Mouse (Mus musculus) heart, embryonic 14.5 days (tissue): ENCODE data around the gene Duox1. TPM values are rescaled to one million over a fixed set of nuclear protein-coding genes. Genes with fewer than 3 reads are reported as not detected.
A peak's percentile ranks its signal among the peaks of the same experiment; 100 is the strongest.

Experiments used
- ATAC-seq: fragments of 200-750 bp; cut with Nextera tagmentation; 2 replicates; pipeline ENCODE4 v1.8.0; 2017; ENCODE audit warnings: low read depth, moderate TSS enrichment; ENCODE audit not compliant: insufficient number of reproducible peaks, insufficient read depth, low FRiP score
- H3K27ac ChIP-seq, 2 experiments: fragments of 200-500 bp in 1 of 2; fragments of 300-500 bp in 1 of 2; sonication (generic) in 1 of 2; replicated peaks in 1 of 2; 2 replicates each; pipeline ENCODE4 v1.5.1; 2012 to 2014; ENCODE audit warnings: low read depth in 2 of 2, low read length in 2 of 2, control low read depth in 1 of 2, mild to moderate bottlenecking in 1 of 2, mixed read lengths in 1 of 2; ENCODE audit not compliant: control insufficient read depth in 1 of 2, insufficient read depth in 1 of 2
- H3K27me3 ChIP-seq: fragments of 300-500 bp; sonication (generic); 2 replicates; pipeline ENCODE4 v1.6.1; 2014; ENCODE audit warnings: mild to moderate bottlenecking, low read length, control low read depth; ENCODE audit not compliant: control insufficient read depth, insufficient read depth
- H3K36me3 ChIP-seq: fragments of 300-500 bp; sonication (generic); 2 replicates; pipeline ENCODE4 v1.6.1; 2014; ENCODE audit warnings: mild to moderate bottlenecking, control low read depth, low read length, mixed read lengths; ENCODE audit not compliant: control insufficient read depth, insufficient read depth
- H3K4me1 ChIP-seq, 2 experiments: fragments of 200-500 bp in 1 of 2; fragments of 300-500 bp in 1 of 2; sonication (generic) in 1 of 2; 2 replicates each; pipeline ENCODE4 v1.6.1; 2012 to 2014; ENCODE audit warnings: low read length in 2 of 2, control low read depth in 1 of 2, mixed read lengths in 1 of 2; ENCODE audit not compliant: control insufficient read depth in 2 of 2, insufficient read depth in 2 of 2
- H3K4me2 ChIP-seq: fragments of 300-500 bp; sonication (generic); 2 replicates; pipeline ENCODE4 v1.6.1; 2014; ENCODE audit warnings: mild to moderate bottlenecking, low read length
- H3K4me3 ChIP-seq, 2 experiments: fragments of 200-500 bp in 1 of 2; fragments of 300-500 bp in 1 of 2; sonication (generic) in 1 of 2; 2 replicates each; pipeline ENCODE4 v1.5.1; 2012 to 2014; ENCODE audit warnings: low read length in 2 of 2, mild to moderate bottlenecking in 2 of 2, control low read depth in 1 of 2, low read depth in 1 of 2, moderate library complexity in 1 of 2; ENCODE audit not compliant: control insufficient read depth in 1 of 2, insufficient read depth in 1 of 2
- H3K9ac ChIP-seq: fragments of 300-500 bp; sonication (generic); 2 replicates; pipeline ENCODE4 v1.6.1; 2014; ENCODE audit warnings: mild to moderate bottlenecking, low read length
- H3K9me3 ChIP-seq: fragments of 300-500 bp; sonication (generic); 2 replicates; pipeline ENCODE4 v1.6.1; 2016; ENCODE audit warnings: low read length, control low read depth; ENCODE audit not compliant: control insufficient read depth
- WGBS: fragments of 180-500 bp; shearing (Covaris S2); extraction: QIAGEN DNeasy Blood & Tissue Kit; methylation state at CpG from one replicate; pipeline ENCODE4 v1.1.7; 2014; 5-methylcytosine and 5-hydroxymethylcytosine counted together
- polyA plus RNA-seq: library from polyadenylated mRNA; unstranded; fragments of >200 nt; fragmentation: Nextera tagmentation; extraction: Ambion mirVana; gene quantifications from 2 replicates; pipeline ENCODE4 v1.2.1, GENCODE M21; 2014

Duox1 gene
- polyA plus RNA-seq = 0.04 and 0.05 TPM in 2 replicates

- peaks cover 71% of the 10 kb centered on the region for H3K27me3 ChIP-seq
Observed at GRCm38 (mm10) chr2:122315372-122315771, at the start of gene Duox1. Gene Duox1 (plus strand): TSS chr2:122315672.

GRCm38 (mm10) chr2:122266407-122267193 lies 48.9 kb upstream of the Duox1 start:
- no peaks in the 10 kb centered on the region for H3K27me3 ChIP-seq
- ATAC-seq = no peak

More at GRCm38 (mm10) chr2:122315372-122315771, at the start of gene Duox1:
- no peak for ATAC-seq
- Histone ChIP-seq H3K4me3 (no peak within 1 kb of the TSS), H3K9ac (no peak within 1 kb of the TSS), H3K4me2 (no peak within 1 kb of the TSS), H3K9me3 (no peaks in the 10 kb centered on the region), H3K36me3 (no peaks in the 10 kb centered on the region), H3K27ac (no peak within 1 kb of the TSS), H3K4me1 (peaks cover 7 to 11% of the 10 kb centered on the region in 2 experiments; a peak in 3 of 4 replicates)
- 85% methylated on average over 7 of the region's 7 CpGs for whole genome bisulfite sequencing

GRCm38 (mm10) chr2:122278769-122279168 lies 36.7 kb upstream of the Duox1 start:
- H3K27ac ChIP-seq = no peak overlapping the region
- no peaks in the 10 kb centered on the region for H3K27me3 ChIP-seq
- no peak overlapping the region for H3K4me3 ChIP-seq
- H3K4me1 ChIP-seq = no peaks in the 10 kb centered on the region
- H3K9me3 ChIP-seq = no peaks in the 10 kb centered on the region
- H3K36me3 ChIP-seq = no peaks in the 10 kb centered on the region
- H3K4me2 ChIP-seq = no peak overlapping the region
- no peak for ATAC-seq
- 68% methylated on average over 3 of the region's 3 CpGs for WGBS
- no peak overlapping the region for H3K9ac ChIP-seq

More at GRCm38 (mm10) chr2:122266407-122267193, 48.9 kb upstream of the Duox1 start:
- 90% methylated on average over 7 of the region's 7 CpGs for WGBS
- H3K9ac ChIP-seq = no peak overlapping the region
- peaks cover 14% of the 10 kb centered on the region; the same call in 1 of the 2 replicates for H3K36me3 ChIP-seq
- no peaks in the 10 kb centered on the region for H3K4me1 ChIP-seq
- H3K4me3 ChIP-seq = no peak overlapping the region
- H3K4me2 ChIP-seq = no peak overlapping the region
- H3K9me3 ChIP-seq = no peaks in the 10 kb centered on the region
- H3K27ac ChIP-seq = no peak overlapping the region

DNA sequence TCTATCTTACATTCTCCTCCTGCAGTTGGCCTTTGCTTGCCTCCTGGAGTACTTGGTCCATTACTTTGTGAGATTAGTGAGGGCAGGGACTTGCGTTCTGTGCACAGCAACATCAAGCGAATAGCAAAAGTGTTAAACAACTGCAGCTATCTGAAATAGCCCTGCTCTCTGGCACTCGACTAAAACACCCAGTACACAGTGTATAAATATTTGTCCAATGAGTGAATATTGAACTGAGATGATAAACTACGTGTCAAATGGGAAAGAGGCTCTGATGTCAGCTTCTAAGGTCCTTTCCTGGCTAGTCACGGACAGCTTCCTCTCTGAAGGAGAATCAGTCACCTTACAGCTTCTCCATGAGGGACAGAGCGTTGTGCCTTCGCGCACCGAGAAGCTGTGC lies 31.4 kb upstream of the Duox1 start:
- Histone ChIP-seq H3K27me3 (no peaks in the 10 kb centered on the region), H3K9me3 (no peaks in the 10 kb centered on the region), H3K36me3 (no peaks in the 10 kb centered on the region), H3K4me3 (no peak overlapping the region), H3K9ac (no peak overlapping the region), H3K27ac (no peak overlapping the region), H3K4me2 (no peak overlapping the region), H3K4me1 (peaks cover 6 to 7% of the 10 kb centered on the region in 2 experiments; a peak in 3 of 4 replicates)
- ATAC-seq = no peak
- 75% methylated on average over 9 of the region's 9 CpGs for WGBS

DNA sequence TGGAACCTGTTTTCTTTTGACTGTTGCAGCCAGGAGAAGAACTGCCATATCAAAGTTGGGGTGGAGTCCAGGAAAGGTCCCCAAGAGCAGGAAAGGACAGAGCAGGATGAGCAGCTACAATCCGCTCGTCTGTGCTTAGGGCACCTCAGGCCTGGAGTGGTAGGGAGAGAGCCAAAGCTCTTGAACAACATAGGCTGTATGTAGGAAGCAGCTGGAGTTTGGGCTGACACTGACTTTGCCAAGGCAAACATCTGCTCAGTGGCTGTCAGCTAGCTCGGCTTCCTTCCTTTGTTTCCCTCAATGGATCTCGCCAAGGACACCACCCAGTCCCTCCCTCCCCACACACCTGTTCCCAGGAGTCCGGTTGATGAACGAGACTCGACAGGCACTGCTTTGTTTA lies 29.3 kb upstream of the Duox1 start:
- H3K4me1 ChIP-seq = peaks cover 6 to 7% of the 10 kb centered on the region in 2 experiments; a peak in 3 of 4 replicates
- 53% methylated on average over 7 of the region's 7 CpGs for WGBS
- H3K9me3 ChIP-seq = no peaks in the 10 kb centered on the region
- no peaks in the 10 kb centered on the region for H3K27me3 ChIP-seq
- H3K4me3 ChIP-seq = no peak overlapping the region
- H3K9ac ChIP-seq = no peak overlapping the region
- H3K36me3 ChIP-seq = no peaks in the 10 kb centered on the region
- H3K4me2 ChIP-seq = no peak overlapping the region
- ATAC-seq = peak; percentile 79
- peak overlapping the region in 1 of 2 experiments; percentile 42; a peak in 2 of 4 replicates for H3K27ac ChIP-seq

- H3K9ac ChIP-seq = no peak overlapping the region
- no peaks in the 10 kb centered on the region for H3K9me3 ChIP-seq
- no peaks in the 10 kb centered on the region for H3K36me3 ChIP-seq
- peaks cover 74% of the 10 kb centered on the region for H3K27me3 ChIP-seq
- 4% methylated on average over 7 of the region's 7 CpGs for WGBS
- no peak overlapping the region for H3K4me2 ChIP-seq
- peaks cover 7 to 24% of the 10 kb centered on the region in 2 experiments; a peak in 3 of 4 replicates for H3K4me1 ChIP-seq
- H3K4me3 ChIP-seq = no peak overlapping the region
- H3K27ac ChIP-seq = no peak overlapping the region
- no peak for ATAC-seq
Observed at GRCm38 (mm10) chr2:122294916-122295315, 20.6 kb upstream of the Duox1 start.

DNA sequence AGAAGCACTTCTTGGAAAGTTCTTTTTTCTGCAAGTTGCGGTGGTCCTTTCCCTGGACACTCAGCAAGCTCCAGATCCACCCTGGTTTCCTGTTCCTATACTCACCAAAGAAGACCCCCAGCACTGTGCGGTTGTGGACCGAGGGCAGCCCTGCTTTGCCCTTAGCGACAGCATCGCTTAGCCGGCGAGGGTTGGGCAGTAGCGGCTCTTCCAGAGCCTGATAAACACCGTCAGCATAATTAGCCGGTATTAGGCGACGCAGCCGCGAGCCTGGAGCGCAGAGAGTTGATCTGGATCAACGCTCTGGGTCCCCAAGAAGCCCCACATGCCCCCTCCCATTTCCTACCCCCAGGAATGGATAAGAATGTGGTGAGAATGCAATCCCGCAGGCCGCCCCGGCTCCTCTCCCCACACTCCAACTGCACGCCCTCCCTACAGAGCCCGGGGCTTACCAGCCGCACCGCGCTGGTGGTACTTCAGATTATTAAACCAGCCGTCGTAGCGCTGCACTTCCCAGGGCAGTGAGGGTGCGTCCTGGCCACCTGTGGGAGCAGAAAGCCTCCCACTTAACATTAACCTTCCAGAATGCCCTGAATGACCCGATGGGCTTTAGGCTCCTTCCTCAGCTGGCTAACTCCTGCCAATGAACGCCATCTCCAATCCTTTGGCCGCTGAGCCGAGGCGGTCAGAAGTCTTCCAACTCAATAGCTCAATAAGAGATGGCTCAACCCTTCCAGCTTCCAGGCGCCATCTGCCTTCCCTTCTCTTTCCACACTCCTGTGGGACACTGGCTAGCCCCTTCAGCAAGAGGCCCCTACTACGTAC lies 18.0 kb upstream of the Duox1 start:
- Histone ChIP-seq H3K4me3 (peak overlapping the region in 1 of 2 experiments; percentile 38; a peak in 2 of 4 replicates), H3K27ac (no peak overlapping the region), H3K27me3 (peaks cover 95% of the 10 kb centered on the region), H3K4me2 (peak overlapping the region; percentile 44), H3K9me3 (no peaks in the 10 kb centered on the region), H3K4me1 (peaks cover 11 to 41% of the 10 kb centered on the region in 2 experiments; a peak in 3 of 4 replicates), H3K36me3 (no peaks in the 10 kb centered on the region), H3K9ac (no peak overlapping the region)
- 1% methylated on average over 35 of the region's 35 CpGs for WGBS
- ATAC-seq = no peak
